Mouse (Mus musculus) midbrain, embryonic 12.5 days (tissue): ENCODE results near the gene Fgr. TPM values are rescaled to one million over a fixed set of nuclear protein-coding genes. Genes with fewer than 3 reads are reported as not detected.

ENCODE experiments used
- ATAC-seq: fragments of 200-750 bp; cut with Nextera tagmentation; 2 replicates; pipeline ENCODE4 v1.8.0; 2017; ENCODE audit warnings: low read depth, moderate TSS enrichment, moderate library complexity; ENCODE audit not compliant: low FRiP score
- H3K27ac ChIP-seq: fragments of 300-500 bp; sonication (generic); replicated peaks from 2 replicates; pipeline ENCODE4 v1.5.1; 2016; ENCODE audit warnings: mild to moderate bottlenecking
- H3K27me3 ChIP-seq: fragments of 300-500 bp; sonication (generic); 2 replicates; pipeline ENCODE4 v1.6.1; 2016; ENCODE audit warnings: mild to moderate bottlenecking
- H3K36me3 ChIP-seq: fragments of 300-500 bp; sonication (generic); 2 replicates; pipeline ENCODE4 v1.6.1; 2016
- H3K4me1 ChIP-seq: fragments of 300-500 bp; sonication (generic); 2 replicates; pipeline ENCODE4 v1.6.1; 2016
- H3K4me2 ChIP-seq: fragments of 300-500 bp; sonication (generic); replicated peaks from 2 replicates; pipeline ENCODE4 v1.6.1; 2016; ENCODE audit warnings: mild to moderate bottlenecking, moderate library complexity
- H3K4me3 ChIP-seq: fragments of 300-500 bp; sonication (generic); 2 replicates; pipeline ENCODE4 v1.5.1; 2016; ENCODE audit warnings: mild to moderate bottlenecking
- H3K9ac ChIP-seq: fragments of 300-500 bp; sonication (generic); replicated peaks from 2 replicates; pipeline ENCODE4 v1.6.1; 2016; ENCODE audit warnings: mild to moderate bottlenecking, moderate library complexity
- H3K9me3 ChIP-seq: fragments of 300-500 bp; sonication (generic); 2 replicates; pipeline ENCODE4 v1.6.1; 2016; ENCODE audit warnings: mild to moderate bottlenecking
- WGBS: fragments of 180-500 bp; shearing (Covaris S2); methylation state at CpG from one replicate; pipeline ENCODE4 v1.1.7; 2016; 5-methylcytosine and 5-hydroxymethylcytosine counted together
- polyA plus RNA-seq: library from polyadenylated mRNA; unstranded; fragments of >200 nt; fragmentation: Nextera tagmentation; extraction: Ambion mirVana; gene quantifications from 2 replicates; pipeline ENCODE4 v1.2.1, GENCODE M21; 2016

Fgr gene
- polyA plus RNA-seq, 1 experiment from 2014 or later: 0.08 TPM

- no peak for ATAC-seq
- Histone ChIP-seq H3K4me1 (peaks cover 98% of the 10 kb centered on the region), H3K4me3 (no peak overlapping the region), H3K9ac (peak overlapping the region; percentile 39), H3K27me3 (peaks cover 40% of the 10 kb centered on the region), H3K27ac (peak overlapping the region; percentile 89), H3K4me2 (no peak overlapping the region; the same call in 1 of the 2 replicates), H3K9me3 (no peaks in the 10 kb centered on the region), H3K36me3 (no peaks in the 10 kb centered on the region)
- 27% methylated on average over 6 of the region's 6 CpGs for WGBS
Measured at GRCm38 (mm10) chr4:133043798-133044646, 70.1 kb downstream of the Fgr start.

- no peak overlapping the region for H3K4me3 ChIP-seq
- H3K4me1 ChIP-seq: peaks cover 99% of the 10 kb centered on the region
- ATAC-seq: no peak
- H3K36me3 ChIP-seq: no peaks in the 10 kb centered on the region
- H3K27ac ChIP-seq: 0 out of 2 replicates have a peak overlapping the region, but pooled peaks have one; percentile 27
- H3K9me3 ChIP-seq: no peaks in the 10 kb centered on the region
- peaks cover 39% of the 10 kb centered on the region for H3K27me3 ChIP-seq
- WGBS: 6% methylated on average over 6 of the region's 6 CpGs
- peak overlapping the region; percentile 37; the same call in 1 of the 2 replicates for H3K9ac ChIP-seq
- H3K4me2 ChIP-seq: no peak overlapping the region; the same call in 1 of the 2 replicates
Measured at GRCm38 (mm10) chr4:133044647-133045094, 70.8 kb downstream of the Fgr start.

- 27% methylated on average over 11 of the region's 11 CpGs for WGBS
- no peak overlapping the region for H3K4me2 ChIP-seq
- no peak overlapping the region for H3K4me3 ChIP-seq
- peaks cover 33% of the 10 kb centered on the region for H3K27me3 ChIP-seq
- ATAC-seq: no peak
- peak overlapping the region; percentile 89 for H3K27ac ChIP-seq
- no peaks in the 10 kb centered on the region for H3K36me3 ChIP-seq
- H3K9ac ChIP-seq: 0 out of 2 replicates have a peak overlapping the region, but pooled peaks have one; percentile 24
- H3K9me3 ChIP-seq: no peaks in the 10 kb centered on the region
- H3K4me1 ChIP-seq: peaks cover 99% of the 10 kb centered on the region
Measured at GRCm38 (mm10) chr4:133045771-133046474, 72.0 kb downstream of the Fgr start.

GRCm38 (mm10) chr4:133046691-133047352 is 72.9 kb downstream of the Fgr start:
- H3K4me3 ChIP-seq: no peak overlapping the region
- peak overlapping the region; percentile 37 for H3K4me2 ChIP-seq
- no peak overlapping the region for H3K9ac ChIP-seq
- H3K9me3 ChIP-seq: no peaks in the 10 kb centered on the region
- ATAC-seq: no peak; the same call in 1 of the 2 replicates
- 19% methylated on average over 12 of the region's 12 CpGs for WGBS
- H3K36me3 ChIP-seq: no peaks in the 10 kb centered on the region
- peaks cover 99% of the 10 kb centered on the region for H3K4me1 ChIP-seq
- peak overlapping the region; percentile 89 for H3K27ac ChIP-seq
- H3K27me3 ChIP-seq: peaks cover 25% of the 10 kb centered on the region

GRCm38 (mm10) chr4:133047353-133048105 is 73.6 kb downstream of the Fgr start:
- Histone ChIP-seq H3K9ac (peak overlapping the region; percentile 37), H3K4me3 (no peak overlapping the region), H3K4me2 (peak overlapping the region; percentile 37), H3K36me3 (no peaks in the 10 kb centered on the region), H3K9me3 (no peaks in the 10 kb centered on the region), H3K27ac (peak overlapping the region; percentile 89), H3K27me3 (peaks cover 20% of the 10 kb centered on the region), H3K4me1 (peaks cover 99% of the 10 kb centered on the region)
- peak; percentile 58 for ATAC-seq
- 5% methylated on average over 16 of the region's 16 CpGs for WGBS

GRCm38 (mm10) chr4:133049071-133049920 is 75.4 kb downstream of the Fgr start:
- H3K4me1 ChIP-seq: peaks cover 89% of the 10 kb centered on the region
- H3K36me3 ChIP-seq: no peaks in the 10 kb centered on the region
- peak overlapping the region; percentile 89; the same call in 1 of the 2 replicates for H3K27ac ChIP-seq
- no peaks in the 10 kb centered on the region for H3K9me3 ChIP-seq
- H3K9ac ChIP-seq: peak overlapping the region; percentile 39; the same call in 1 of the 2 replicates
- no peak overlapping the region for H3K4me2 ChIP-seq
- no peak for ATAC-seq
- H3K4me3 ChIP-seq: no peak overlapping the region
- 62% methylated on average over 19 of the region's 19 CpGs for WGBS
- H3K27me3 ChIP-seq: peaks cover 20% of the 10 kb centered on the region

- Histone ChIP-seq H3K27me3 (peaks cover 14% of the 10 kb centered on the region), H3K4me2 (no peak overlapping the region), H3K4me1 (peaks cover 79% of the 10 kb centered on the region), H3K4me3 (no peak overlapping the region), H3K27ac (no peak overlapping the region), H3K36me3 (peaks cover 4% of the 10 kb centered on the region; the same call in 1 of the 2 replicates), H3K9ac (no peak overlapping the region), H3K9me3 (no peaks in the 10 kb centered on the region)
- 74% methylated on average over 9 of the region's 9 CpGs for WGBS
- ATAC-seq: no peak
Measured at GRCm38 (mm10) chr4:133050196-133050836, 76.4 kb downstream of the Fgr start.

GRCm38 (mm10) chr4:133050837-133051549 is 77.1 kb downstream of the Fgr start:
- 89% methylated on average over 6 of the region's 6 CpGs for WGBS
- peak overlapping the region; percentile 61; the same call in 1 of the 2 replicates for H3K27ac ChIP-seq
- H3K4me2 ChIP-seq: no peak overlapping the region
- H3K9ac ChIP-seq: no peak overlapping the region
- peaks cover 14% of the 10 kb centered on the region for H3K27me3 ChIP-seq
- peaks cover 74% of the 10 kb centered on the region for H3K4me1 ChIP-seq
- no peak for ATAC-seq
- H3K4me3 ChIP-seq: no peak overlapping the region
- H3K9me3 ChIP-seq: no peaks in the 10 kb centered on the region
- H3K36me3 ChIP-seq: peaks cover 4% of the 10 kb centered on the region; the same call in 1 of the 2 replicates

- Histone ChIP-seq H3K4me3 (no peak overlapping the region), H3K36me3 (peaks cover 4% of the 10 kb centered on the region; the same call in 1 of the 2 replicates), H3K4me2 (peak overlapping the region; percentile 1; the same call in 1 of the 2 replicates), H3K9me3 (no peaks in the 10 kb centered on the region), H3K27me3 (peaks cover 14% of the 10 kb centered on the region), H3K27ac (peak overlapping the region; percentile 61), H3K9ac (0 out of 2 replicates have a peak overlapping the region, but pooled peaks have one; percentile 25), H3K4me1 (peaks cover 74% of the 10 kb centered on the region)
- WGBS: 39% methylated on average over 14 of the region's 14 CpGs
- no peak for ATAC-seq
Measured at GRCm38 (mm10) chr4:133051550-133051865, 77.6 kb downstream of the Fgr start.
